Mouse (Mus musculus) neutrophil, adult 59 days (primary cell): Measurements from ENCODE around the gene Gm20388. TPM values are rescaled to one million over a fixed set of nuclear protein-coding genes. Genes with fewer than 3 reads are reported as not detected.

Experiments
- total RNA-seq, 2 experiments: library from RNA; stranded (reverse); gene quantifications; 1 replicate in 1 of 2; 2 replicates in 1 of 2; pipeline ENCODE4 v1.2.4; 2023

Gm20388 gene
- total RNA-seq, 2 experiments from 2014 or later, result 8.0 to 10.5 TPM

DNA sequence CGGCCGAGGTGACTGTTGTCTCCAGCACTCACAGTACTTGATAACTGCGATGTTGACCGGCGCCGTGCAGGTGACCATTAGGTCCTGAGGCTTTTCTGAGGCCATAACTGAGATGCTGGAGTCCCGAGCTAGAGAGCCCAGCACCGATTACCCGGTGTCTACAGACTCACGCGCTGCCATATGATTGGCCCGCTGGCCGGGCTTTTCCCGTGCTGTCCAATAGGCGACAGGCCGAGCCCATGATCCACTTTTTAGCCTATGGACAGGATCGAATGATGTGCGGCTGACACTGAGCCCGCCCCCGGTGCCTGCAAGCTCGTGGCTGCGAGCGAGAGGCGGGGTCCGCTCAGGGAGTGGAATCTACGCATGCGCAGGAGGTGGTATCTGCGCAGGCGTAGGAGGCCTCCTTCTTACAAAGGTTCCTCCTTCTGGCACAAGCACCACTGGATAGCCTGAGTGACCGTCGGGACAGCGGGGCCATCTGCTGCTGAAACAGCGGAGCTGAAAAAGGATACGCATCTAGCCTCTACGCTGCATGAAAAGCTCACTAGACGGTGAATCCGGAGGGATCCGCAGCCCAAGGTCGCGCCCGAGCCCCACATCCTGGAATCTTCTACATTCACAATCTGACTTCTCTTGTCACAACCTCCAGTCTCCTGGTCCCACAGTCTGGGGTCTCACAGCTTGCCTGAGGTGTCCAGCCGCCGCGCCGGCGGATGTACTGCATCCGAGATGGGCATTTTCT, 2532.8 kb downstream of the Gm20388 start, which contains the start of gene Mvd:
Mvd (minus strand) TSS at position 161 of the 745 bp plus-strand sequence.

DNA sequence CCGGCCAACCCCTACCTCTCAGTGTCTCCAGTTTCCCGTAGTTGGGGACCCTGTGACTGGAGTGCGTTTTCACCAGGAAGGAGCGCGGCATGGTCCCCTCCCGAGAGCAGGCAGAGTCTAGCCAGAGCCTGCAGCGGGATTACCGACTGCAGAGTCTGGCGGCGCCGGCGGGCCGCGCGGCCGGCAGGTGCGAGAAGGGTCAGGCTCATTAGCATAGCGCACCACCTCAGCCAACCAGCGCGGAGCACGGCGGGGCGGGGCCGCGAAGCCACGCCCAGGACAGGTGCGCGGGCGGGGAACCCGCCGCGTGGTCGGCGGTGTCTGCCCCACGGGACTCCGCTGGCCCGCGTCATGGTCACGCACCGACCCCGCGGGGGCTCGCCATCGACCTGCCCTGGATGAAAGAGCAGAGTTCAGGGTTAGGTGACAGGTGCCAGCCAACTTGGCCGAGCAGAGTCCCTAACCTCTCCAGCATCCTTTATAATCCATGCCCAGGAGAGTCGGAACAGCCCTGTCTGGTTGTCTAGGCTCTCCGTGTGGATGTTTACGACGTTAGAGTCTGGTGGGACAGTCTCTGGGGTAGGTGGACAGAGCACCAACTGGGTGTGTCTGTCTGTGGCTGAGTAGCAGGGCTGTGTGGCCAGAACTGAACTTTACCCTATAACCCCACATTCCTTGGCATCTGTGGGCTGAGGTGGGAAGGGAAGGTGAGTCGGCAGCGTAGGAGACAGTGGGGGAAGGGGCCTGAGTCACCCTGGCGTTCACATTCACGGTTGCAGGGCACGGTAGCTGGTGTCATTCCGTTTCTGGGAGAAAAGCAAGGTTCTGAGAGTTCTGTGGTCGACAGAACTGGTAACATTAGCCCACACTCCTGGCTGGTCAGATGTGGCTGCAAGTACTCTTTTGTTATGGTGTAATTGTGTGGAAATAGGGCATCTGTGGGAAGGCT, 2550.2 kb downstream of the Gm20388 start, which contains the start of gene Snai3:
Snai3 (minus strand) TSS at position 210 of the 949 bp plus-strand sequence.

DNA sequence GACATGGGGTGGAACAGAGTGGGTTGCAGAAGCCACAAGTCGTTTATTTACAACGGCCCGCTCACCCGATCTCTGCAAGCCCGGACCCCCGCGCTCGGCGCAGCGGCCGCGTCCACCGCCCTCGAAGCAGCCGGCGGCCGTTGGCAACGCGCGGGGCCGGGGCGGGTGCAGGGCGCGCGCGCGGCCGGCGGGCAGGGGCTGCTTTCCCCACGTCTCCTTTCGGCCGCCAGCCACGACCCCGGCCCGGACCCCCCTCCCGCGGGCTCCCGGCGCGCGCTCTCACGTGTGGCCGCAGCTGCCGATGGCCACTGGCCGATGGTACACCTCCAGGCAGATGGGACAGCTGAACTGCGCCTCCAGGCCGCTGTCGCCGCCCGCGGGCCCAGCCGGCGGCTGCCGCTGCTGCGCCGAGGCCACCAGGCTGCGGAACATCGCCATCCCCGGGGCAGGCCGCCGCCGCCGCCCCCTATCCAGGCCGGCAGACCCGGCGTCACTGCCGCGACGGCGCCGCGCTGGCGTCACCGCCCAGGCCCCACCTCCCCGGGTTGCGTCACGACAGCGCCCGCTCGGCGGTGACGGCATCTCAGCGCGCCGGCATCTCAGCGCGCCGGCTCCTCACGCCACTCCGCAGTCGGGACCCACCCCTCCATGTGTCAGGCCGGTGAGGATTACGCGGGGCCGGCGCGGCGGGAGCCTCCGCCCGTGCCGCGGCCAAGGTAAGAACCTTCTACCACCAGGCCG, 2565.1 kb downstream of the Gm20388 start, which contains the start of the genes Rnf166 and Ctu2:
Rnf166 (minus strand) TSS at position 485 of the 741 bp plus-strand sequence.
Ctu2 (plus strand) TSS at position 564 of the 741 bp plus-strand sequence.

DNA sequence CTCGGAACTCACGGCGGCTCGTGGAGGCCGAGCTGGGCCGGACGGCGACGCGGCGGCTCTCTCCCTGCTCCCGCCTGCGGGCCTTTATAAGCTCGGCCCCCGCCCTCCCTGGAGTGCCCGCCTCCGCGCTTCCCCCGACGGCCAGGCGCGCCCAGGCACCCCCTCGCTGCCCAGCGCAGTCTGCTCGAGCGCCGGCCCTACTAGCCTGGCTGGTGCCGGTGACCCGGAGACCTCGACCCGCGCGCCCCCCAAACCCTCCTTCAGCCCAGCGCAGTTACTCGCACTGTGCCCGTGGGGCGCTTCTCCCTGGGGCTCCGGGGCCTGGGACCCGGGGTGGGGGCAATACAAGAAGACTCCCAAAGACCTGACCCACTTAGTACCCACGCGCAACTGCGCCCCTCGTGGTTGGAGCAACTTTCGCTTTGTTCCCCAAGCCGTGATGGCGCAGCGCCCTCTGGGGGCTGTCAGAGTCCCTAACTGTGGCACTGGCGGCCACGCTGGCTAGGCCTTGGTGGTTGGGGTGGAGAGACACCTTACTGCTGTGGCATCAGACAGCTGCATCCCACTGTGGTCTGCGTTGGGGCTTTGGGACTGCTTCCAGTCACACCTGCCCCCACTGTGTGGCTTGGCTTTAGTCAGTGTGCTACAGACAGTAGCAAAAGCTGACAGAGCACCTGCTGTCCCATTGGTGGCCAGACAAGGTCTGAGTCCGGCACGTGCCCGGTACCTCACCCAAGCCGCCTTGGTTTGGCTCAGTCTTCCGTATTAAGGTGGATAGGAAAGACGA, 2640.8 kb downstream of the Gm20388 start, which contains the start of gene Piezo1:
Piezo1 (minus strand) TSS at position 65 of the 787 bp plus-strand sequence.

DNA sequence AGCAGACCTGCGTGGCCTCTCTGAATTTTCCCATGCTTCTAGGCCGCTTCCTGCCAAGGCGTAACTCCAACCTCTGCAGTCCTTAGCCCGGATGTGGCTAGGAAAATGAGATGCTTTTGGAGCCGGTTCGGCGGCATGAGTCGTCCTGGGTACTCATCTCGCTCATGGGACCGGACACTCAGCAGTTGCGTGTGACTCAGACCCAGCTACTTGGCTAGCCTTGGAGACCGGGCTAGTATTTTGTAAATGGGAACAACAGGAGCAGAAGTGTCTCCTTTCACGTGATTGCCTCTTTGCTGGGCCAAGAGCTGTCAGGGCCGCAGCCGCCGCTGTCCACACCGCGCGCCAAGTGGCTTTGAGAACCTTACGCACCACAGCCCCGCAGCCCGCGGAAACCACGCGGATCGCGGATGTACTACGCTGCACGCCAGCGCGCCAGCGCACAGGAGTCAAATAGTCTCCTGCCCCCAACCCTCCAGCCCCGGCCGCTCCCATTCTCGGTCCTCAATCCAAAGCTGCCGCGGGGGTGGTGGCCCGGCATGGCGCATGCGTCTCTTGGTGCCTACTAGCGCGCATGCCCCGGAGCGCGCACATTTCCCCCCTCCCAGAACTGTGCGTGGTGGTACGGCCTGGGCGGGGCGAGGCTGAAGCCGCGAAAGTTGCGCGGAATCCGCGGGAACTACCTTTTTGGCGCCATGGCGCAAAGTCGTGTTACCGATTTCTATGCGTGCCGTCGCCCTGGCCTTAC, 2656.9 kb downstream of the Gm20388 start, which contains the start of gene Cdt1:
Cdt1 (plus strand) TSS at position 655 of the 748 bp plus-strand sequence.

DNA sequence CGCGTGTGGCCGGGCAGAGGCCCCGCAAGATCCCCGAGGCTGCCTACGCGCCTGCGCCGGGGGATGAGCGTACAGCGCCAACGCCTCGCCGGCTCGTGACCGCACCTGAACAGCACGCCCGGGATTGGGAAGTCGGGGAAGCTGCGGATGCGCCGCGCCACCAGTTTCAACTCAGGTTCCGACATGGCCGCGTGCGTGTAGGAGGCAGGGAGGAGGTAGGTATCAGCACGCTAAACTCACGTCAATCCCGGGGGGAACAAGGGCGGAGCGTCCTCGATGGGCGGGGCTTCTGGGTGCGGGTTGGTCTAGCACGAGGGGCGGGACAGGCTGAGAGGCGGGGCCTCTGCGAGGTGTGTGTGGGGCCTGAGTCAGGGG, 2666.0 kb downstream of the Gm20388 start, which contains the start of gene Aprt:
Aprt (minus strand) TSS at position 262 of the 375 bp plus-strand sequence.

DNA sequence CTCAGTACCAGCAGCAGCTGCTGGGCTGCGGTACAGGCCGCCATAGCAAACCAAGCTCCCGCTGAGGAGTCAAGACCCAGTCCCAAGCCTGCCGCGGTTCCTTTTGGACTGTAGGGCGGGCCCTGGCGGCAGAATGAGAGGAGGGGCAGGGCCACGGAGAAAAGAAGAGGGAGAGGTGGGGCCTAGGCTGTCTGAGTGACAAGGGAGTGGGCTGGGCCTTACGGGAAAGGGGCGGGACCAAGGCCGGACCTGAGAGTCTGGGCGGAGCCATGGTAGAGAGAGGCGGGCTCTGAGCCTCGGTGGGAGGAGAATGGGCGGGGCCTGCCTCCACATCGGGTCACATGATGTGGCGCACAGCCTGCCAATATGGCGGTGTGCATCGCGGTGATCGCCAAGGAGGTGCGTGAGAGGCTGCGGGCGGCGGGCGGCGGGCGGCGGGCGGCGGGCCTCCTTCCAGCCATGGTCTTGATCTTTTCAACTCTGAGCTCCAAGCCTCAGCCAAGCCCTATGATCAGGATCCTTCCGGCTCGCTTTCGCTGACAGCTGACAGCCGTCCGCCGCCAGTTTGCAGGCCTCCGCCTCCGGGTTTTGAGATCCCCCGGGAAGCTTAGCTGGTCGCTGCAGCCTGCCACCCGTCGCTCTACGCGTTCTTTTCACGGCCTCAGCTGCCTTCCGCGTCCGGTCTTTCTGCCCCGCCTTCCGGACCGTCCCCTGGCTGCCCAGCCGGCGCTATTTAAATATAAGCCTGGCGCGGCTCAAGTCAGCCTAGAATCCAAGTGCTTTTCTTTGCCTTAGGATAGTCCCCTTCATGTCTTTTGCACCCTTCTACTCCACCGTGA, 2700.9 kb downstream of the Gm20388 start, which contains the start of the genes Galns and Trappc2l:
Galns (minus strand) TSS at position 169 of the 839 bp plus-strand sequence.
Trappc2l (plus strand) TSS at position 346 of the 839 bp plus-strand sequence.

DNA sequence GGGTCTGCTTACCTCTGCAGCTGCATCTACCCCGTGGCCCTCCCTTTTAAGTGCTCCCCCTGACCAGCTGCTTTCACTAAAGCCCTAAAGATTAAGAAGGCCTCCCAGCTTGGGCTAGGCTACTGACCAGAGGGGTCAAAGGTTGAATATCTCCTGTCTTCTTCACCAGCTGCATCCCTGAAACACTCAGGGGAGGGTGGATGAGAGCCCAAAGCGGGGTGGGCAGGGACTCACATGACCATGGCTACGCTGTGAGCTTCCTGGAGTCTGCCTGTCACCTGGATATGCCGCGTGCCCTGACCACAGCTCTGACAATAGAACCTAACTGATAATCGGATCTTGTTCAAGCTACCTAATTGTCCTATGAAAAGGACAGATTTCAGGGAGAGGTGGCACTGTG, 2712.1 kb downstream of the Gm20388 start, which contains the start of gene Pabpn1l:
Pabpn1l (minus strand) TSS at position 13 of the 400 bp plus-strand sequence.

DNA sequence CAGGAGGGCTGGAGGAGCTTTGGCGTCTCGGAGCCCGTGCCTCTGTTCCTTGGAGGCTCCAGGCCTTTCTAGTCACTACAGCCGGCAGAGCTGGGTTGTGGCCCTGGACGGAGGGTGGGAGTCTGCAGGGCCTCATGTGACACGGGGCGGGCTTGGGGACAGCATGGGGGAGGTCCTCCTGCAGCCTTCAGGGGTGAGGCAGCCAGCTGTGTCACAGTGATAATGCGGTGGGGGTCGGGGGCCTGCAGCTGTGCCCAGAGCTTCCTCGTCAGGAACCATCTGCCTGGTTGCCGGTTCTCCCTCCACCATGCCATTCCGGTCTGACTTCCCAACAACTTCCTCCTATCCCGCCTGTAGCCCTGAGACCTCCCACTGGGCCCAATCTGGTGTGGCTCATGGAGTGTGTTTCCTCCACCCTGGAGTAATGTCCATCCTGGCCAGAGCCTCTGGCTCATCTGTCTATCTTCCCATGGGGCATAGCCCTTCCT, 2788.4 kb downstream of the Gm20388 start, which contains the start of gene Cbfa2t3:
Cbfa2t3 (minus strand) TSS at position 105 of the 488 bp plus-strand sequence.

DNA sequence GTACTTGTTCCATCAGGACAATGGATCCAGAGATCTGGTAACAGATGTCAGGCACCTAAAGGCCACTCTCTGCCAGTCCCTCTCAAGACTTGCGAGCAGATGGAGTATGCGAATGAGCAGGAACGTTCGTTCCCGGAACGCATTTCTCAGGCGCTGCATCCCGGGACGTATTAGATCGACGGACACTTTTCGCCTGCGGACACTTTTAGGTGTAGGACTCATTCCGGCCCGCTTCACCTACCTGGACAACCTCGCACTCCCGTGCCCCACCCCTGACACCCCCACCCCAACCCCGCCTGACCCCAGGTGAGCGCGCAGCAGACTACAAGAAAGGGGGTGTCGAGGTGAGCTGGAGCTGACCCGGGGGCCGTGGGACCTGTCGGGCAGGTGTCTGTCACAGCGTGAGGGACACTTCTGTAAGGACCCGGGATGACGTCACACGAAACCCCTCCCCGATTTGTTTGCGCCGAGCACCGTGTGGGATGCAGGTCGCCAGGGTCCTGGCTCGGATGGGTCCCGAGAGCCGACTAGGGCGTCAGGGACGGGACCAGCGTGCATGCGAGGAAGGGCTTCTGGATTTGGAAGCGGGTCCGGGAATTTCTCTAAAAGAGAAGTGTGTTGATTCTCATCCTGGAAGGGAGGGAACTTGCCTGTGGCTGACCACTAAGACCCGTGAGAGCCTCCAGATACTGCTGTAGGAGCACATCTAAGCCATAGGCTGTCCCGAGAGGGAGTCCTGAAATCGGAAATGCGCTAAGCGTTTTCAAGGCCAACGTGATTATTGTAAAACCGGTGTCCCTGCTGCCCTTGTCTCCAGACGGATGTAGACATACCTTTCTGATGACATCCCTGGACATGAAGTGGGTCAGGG, 2864.9 kb downstream of the Gm20388 start, which contains the start of gene Acsf3:
Acsf3 (plus strand) TSS at position 202 of the 871 bp plus-strand sequence.

DNA sequence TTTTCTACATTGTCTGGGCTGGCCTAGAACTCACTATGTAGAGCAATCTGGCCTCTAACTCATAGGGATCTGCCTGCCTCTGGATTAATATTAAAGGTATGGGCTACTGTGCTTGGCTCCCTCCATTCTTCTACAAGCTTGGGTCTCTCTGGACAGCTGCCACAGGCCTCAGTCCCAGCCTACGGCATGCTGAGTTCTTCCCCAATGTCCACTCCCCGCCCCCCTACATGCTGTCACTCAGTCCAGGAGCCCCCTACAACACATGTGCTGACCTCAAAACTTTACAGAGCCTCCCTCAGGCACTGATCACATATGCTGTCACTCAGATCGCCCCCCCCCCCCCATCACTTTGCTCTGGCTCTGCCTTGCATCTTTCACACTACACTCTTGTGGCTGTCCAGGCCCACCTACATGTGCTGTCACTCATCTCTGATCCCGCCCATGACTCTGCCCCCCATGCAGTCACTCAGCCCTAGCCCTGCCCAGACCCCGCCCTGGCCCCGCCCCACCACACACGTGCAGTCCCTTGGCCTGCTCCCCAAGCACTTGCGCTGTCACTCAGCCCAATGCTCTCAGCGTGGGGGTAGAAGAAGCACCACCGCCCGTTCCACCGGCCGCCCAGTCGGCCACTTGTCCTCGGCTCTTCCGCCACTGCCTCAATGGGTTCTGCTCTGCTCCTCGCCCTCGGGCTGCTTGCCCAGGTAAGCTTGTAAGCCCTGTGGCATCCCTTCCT, 2937.4 kb downstream of the Gm20388 start, which contains the start of gene Cdh15:
Cdh15 (plus strand) TSS at position 138 of the 733 bp plus-strand sequence.

DNA sequence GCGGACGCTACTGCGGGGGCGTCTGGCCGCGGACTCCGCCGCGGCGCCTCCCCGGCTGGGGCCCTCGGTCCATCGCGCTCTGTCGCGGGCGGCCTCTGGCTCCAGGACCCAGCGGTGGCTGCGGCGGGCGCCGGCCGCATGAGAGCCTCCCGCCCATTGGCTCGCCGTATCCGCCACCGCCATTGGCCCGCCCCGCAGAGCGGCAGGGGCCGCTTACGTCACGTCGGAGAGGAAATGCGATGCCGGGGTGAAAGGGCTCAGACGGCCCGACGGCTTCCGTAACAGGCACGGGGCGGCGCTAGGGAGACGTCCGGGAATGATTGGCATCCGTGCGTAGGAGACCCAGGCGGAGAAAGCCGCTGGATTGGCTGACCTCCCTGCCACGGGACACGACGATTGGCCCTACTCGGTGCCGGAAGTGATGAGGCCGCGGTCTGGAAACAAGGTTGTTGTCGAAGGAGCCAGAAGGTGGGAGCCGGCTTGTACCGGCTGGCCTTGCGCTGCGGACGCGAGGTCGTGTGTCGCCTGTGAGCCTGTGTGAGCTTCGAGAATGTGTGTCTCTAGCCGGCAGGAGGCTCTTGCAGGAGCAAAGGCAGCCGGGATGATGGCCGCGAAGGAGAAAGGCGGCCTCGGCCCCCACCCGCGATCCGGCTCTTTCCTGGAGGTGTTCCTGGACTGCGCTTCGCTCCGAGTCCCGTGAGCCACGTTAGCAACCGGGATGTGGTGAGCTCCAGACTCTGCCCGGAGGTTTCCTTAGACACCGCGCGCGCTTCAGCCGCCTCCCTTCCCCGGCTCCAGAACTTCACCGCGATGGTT, 3131.7 kb downstream of the Gm20388 start, which contains the start of gene Ankrd11:
Ankrd11 (minus strand) TSS at position 120 of the 816 bp plus-strand sequence.

DNA sequence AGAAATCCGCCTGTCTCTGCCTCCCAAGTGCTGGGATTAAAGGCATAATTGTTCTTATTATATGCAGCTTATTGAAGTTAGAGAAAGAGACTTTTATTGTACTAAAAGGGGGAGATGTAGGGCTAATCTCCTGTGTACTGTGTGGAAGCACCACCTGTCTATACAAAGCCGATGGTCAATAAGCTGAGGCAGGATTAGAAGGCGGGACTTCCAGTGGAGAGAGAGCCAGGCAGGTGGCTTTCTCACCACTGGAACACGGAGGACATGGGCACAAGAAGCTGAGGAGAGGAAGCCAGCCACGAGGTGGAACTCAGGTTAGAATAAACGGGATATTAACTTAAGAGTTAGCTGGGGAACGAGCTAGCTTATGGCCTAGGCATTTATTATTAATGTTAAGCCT, 3152.1 kb downstream of the Gm20388 start, which contains the start of gene Spg7:
Spg7 (plus strand) TSS at position 222 of the 400 bp plus-strand sequence.

DNA sequence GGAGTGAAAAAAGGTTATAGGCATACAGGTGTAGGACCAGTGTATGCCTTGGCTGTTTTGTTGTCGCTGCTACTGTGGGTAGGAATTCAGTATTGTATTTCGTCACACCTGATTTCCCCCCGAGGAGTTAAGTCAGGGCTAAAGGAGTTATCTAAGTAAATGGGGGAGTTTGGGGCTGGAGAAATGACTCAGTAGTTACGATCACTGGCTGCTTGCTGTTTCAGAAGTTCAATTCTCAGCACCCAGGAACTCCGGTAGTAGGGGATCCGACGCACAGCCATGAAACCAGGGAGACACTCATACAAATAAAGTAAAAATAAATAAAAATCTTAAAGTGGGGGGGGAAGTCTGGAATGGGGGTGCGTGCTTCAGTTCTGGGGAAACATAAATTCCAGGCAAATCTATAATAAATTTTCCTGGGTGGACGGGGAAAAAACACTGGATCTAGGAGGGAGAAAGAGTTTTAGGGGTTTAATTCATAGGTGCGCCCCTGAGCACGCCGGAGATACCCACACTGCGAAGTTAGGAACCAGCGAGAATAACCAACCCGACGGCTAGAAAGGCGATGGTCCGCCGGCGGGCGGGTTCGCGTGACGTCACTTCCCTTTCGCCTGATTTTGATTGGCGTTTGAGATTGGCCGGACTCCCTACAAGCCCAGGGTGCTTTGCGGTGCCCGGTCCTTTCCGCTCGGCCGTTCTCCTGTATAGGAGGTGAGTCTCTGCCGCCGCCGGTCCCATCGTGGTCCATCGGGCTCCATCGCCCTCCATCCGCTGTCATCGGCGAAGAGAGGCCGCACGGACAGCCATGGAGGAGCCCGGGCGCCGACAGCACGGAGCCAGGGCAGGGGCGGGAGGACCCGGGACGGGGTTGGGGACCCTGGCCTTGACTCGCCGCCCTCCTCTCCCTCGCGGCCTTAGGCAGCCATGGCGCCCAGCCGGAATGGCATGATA, 3191.4 kb downstream of the Gm20388 start, which contains the start of gene Rpl13:
Rpl13 (plus strand) TSS at position 616 of the 951 bp plus-strand sequence.

